Comparison of ENCODE assay signal across 8 mouse cellular contexts in the genomic region with DNA sequence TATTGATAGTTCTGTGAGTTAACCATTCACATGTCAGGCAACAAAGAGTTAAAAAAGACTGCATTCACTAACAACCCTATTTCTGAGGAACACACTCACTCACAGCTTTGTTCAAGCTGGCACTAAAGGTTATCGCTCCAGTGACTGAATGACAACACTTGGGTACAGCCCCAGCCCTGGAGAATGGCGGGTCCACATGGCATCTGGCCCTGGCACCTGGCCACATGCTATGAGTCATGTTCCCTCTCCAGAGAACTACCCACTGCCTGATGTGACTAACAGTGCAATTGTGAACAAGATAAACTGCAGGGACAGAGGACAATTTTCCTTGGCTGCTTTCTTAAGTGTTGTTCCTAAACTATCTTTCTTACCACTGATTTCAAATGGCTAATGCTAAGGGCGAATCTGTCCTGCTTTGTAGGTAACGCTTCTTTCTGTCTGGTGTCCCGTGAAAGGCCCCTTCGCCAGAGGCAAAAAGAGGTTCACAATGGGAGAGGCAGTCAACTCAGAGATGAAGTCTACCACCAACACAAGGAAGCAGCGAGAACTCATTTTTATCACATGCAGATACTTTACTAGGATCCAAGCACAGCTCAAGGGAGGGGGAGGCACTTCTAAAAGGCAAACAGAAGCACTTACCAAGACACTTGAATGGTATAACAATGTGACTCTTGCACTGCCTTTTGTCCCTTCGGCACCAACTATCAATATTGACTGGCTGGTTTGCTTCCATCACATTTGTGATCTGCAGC. TPM values are rescaled to one million over a fixed set of nuclear protein-coding genes. Genes with fewer than 3 reads are reported as not detected.
DNase-seq lines count a peak whose midpoint lies in the region; ATAC-seq and TF ChIP-seq lines count a peak whose summit lies in the region.

No protein-coding gene starts in this region.

- H3K4me3 ChIP-seq in lung, adult 2 months (replicated peaks; ENCODE audit: extremely low read depth, low read depth, low read length), result no peak overlapping the region

- peaks cover 26% of the 10 kb centered on the region for H3K4me1 ChIP-seq in lung, adult 2 months (ENCODE audit: control insufficient read depth, insufficient read depth, low read length)

- 47% methylated on average over 8 of the region's 8 CpGs for WGBS in lung, adult 2 months

- ATAC-seq in common myeloid progenitor, adult 5-6 weeks (replicated peaks; ENCODE audit: low read depth, poor library complexity, severe bottlenecking), result peak; percentile 94
- ATAC-seq in monocyte, adult 5-6 weeks (replicated peaks; ENCODE audit: insufficient number of reproducible peaks, low FRiP score, low TSS enrichment, poor library complexity, severe bottlenecking), result no peak

- DNase-seq in 3134 (ENCODE audit: extremely low read depth, insufficient read length, low spot score), result peak; percentile 68
- peak; percentile 88 to 94 for DNase-seq in adrenal gland, adult 18-20 months (ENCODE audit: low spot score in 2 of 2)
- DNase-seq in heart, adult 9 months (ENCODE audit: low spot score in 2 of 2), result peak; percentile 82 to 91
- DNase-seq in kidney, postnatal 10 days, result peak; percentile 81
- DNase-seq in lung, adult 2 months, result peak; percentile 90
- DNase-seq in right cerebral cortex, postnatal 36 days (ENCODE audit: low spot score in 2 of 2), result peak; percentile 76 to 82

- TF ChIP-seq POLR2A in lung, adult 2 months (IDR thresholded peaks at IDR 0.05; ENCODE audit: borderline replicate concordance, extremely low read depth, low read depth, low read length), result no peak

- no peak for TF ChIP-seq CTCF in lung, adult 2 months (IDR thresholded peaks at IDR 0.05; ENCODE audit: insufficient read depth, low read length)

RNA-seq across cellular contexts. Expression of a gene that starts 35.1 kb away (rescaled TPM):
- total RNA-seq in adrenal gland, adult 18-20 months (2021), result 100 to 1,000 TPM; 676 to 807 TPM
- 79.4 and 86.3 TPM in 2 replicates for total RNA-seq in common myeloid progenitor, adult 5-6 weeks (2017)
- polyA plus RNA-seq in lung, adult 2 months (2012; rRNA removed), result 465 and 568 TPM in 2 replicates
- 117 to 176 TPM (median 135 TPM) in 3 replicates for total RNA-seq in monocyte, adult 5-6 weeks (2017)

RNA-seq across cellular contexts. Expression of a gene that starts 44.9 kb away (rescaled TPM):
- 1 to 10 TPM in 1 of 2 experiments, under 1 TPM in 1; 0.42 to 1.2 TPM for total RNA-seq in adrenal gland, adult 18-20 months (2021)
- 3.7 and 12.0 TPM in 2 replicates for total RNA-seq in common myeloid progenitor, adult 5-6 weeks (2017)
- 42.5 and 47.2 TPM in 2 replicates for polyA plus RNA-seq in lung, adult 2 months (2012; rRNA removed)
- total RNA-seq in monocyte, adult 5-6 weeks (2017), result 7.2 to 11.8 TPM (median 7.5 TPM) in 3 replicates
